Mouse (Mus musculus): ENCODE measurements around the gene Gm11168. TPM values are rescaled to one million over a fixed set of nuclear protein-coding genes. Genes with fewer than 3 reads are reported as not detected.
"Not testable (repeated sequence)": the region's sequence is repeated elsewhere in the genome, so short reads cannot be mapped to it uniquely, and the experiment has no call there.

Gm11168 gene
- polyA plus RNA-seq, 1 experiment from 2014 or later = not detected

GRCm38 (mm10) chr9:3012054-3012621 is 9.0 kb downstream of the Gm11168 start:
- WGBS = 85% methylated on average over 2 of the region's 7 CpGs
- not testable (repeated sequence) for H3K27ac ChIP-seq (replicated peaks; ENCODE audit: low read depth, low read length); H3K9me3 ChIP-seq (replicated peaks; ENCODE audit: control insufficient read depth, low read length); H3K9ac ChIP-seq (replicated peaks; ENCODE audit: low read length); H3K4me1 ChIP-seq (ENCODE audit: control insufficient read depth, insufficient read depth, low read length); DNase-seq (ENCODE audit: low spot score); H3K4me3 ChIP-seq (ENCODE audit: low read depth, low read length); H3K4me2 ChIP-seq (ENCODE audit: low read depth, low read length); H3K27me3 ChIP-seq (ENCODE audit: control insufficient read depth, insufficient read depth, low read length); H3K36me3 ChIP-seq (replicated peaks; ENCODE audit: control insufficient read depth, insufficient read depth, low read depth, low read length); ATAC-seq (replicated peaks; ENCODE audit: insufficient number of reproducible peaks, low FRiP score, low TSS enrichment, low read depth)

GRCm38 (mm10) chr9:3012733-3013279 is 9.7 kb downstream of the Gm11168 start, which contains the start of gene Gm10721:
TSS of gene Gm10721 (plus strand) at chr9:3013140.
- not testable (repeated sequence) for H3K36me3 ChIP-seq (replicated peaks; ENCODE audit: control insufficient read depth, insufficient read depth, low read depth, low read length); H3K27me3 ChIP-seq (ENCODE audit: control insufficient read depth, insufficient read depth, low read length); H3K4me1 ChIP-seq (ENCODE audit: control insufficient read depth, insufficient read depth, low read length); H3K9me3 ChIP-seq (replicated peaks; ENCODE audit: control insufficient read depth, low read length); DNase-seq (ENCODE audit: low spot score); H3K27ac ChIP-seq (replicated peaks; ENCODE audit: low read depth, low read length); H3K9ac ChIP-seq (replicated peaks; ENCODE audit: low read length); H3K4me3 ChIP-seq (ENCODE audit: low read depth, low read length); H3K4me2 ChIP-seq (ENCODE audit: low read depth, low read length)
- WGBS = no CpG with 5 or more reads among the region's 11 CpGs
- ATAC-seq (replicated peaks; ENCODE audit: insufficient number of reproducible peaks, low FRiP score, low TSS enrichment, low read depth) = 0 out of 2 replicates have a peak, but pooled peaks have one; percentile 40

- H3K9ac ChIP-seq (replicated peaks; ENCODE audit: low read length); H3K36me3 ChIP-seq (replicated peaks; ENCODE audit: control insufficient read depth, insufficient read depth, low read depth, low read length); H3K9me3 ChIP-seq (replicated peaks; ENCODE audit: control insufficient read depth, low read length); H3K4me3 ChIP-seq (ENCODE audit: low read depth, low read length); ATAC-seq (replicated peaks; ENCODE audit: insufficient number of reproducible peaks, low FRiP score, low TSS enrichment, low read depth); H3K4me2 ChIP-seq (ENCODE audit: low read depth, low read length); H3K27me3 ChIP-seq (ENCODE audit: control insufficient read depth, insufficient read depth, low read length); H3K27ac ChIP-seq (replicated peaks; ENCODE audit: low read depth, low read length); H3K4me1 ChIP-seq (ENCODE audit: control insufficient read depth, insufficient read depth, low read length); DNase-seq (ENCODE audit: low spot score): not testable (repeated sequence)
- WGBS = 66% methylated on average over 4 of the region's 9 CpGs
Observed at GRCm38 (mm10) chr9:3015354-3015753, 12.2 kb downstream of the Gm11168 start, which contains the start of gene Gm10720. TSS of gene Gm10720 (plus strand) at chr9:3015654.

GRCm38 (mm10) chr9:3015896-3016295 is 12.8 kb downstream of the Gm11168 start:
- not testable (repeated sequence) for H3K36me3 ChIP-seq (replicated peaks; ENCODE audit: control insufficient read depth, insufficient read depth, low read depth, low read length); H3K9me3 ChIP-seq (replicated peaks; ENCODE audit: control insufficient read depth, low read length); H3K4me1 ChIP-seq (ENCODE audit: control insufficient read depth, insufficient read depth, low read length); H3K4me3 ChIP-seq (ENCODE audit: low read depth, low read length); H3K9ac ChIP-seq (replicated peaks; ENCODE audit: low read length); H3K4me2 ChIP-seq (ENCODE audit: low read depth, low read length); ATAC-seq (replicated peaks; ENCODE audit: insufficient number of reproducible peaks, low FRiP score, low TSS enrichment, low read depth); H3K27ac ChIP-seq (replicated peaks; ENCODE audit: low read depth, low read length); DNase-seq (ENCODE audit: low spot score); H3K27me3 ChIP-seq (ENCODE audit: control insufficient read depth, insufficient read depth, low read length)
- 68% methylated on average over 4 of the region's 6 CpGs for WGBS

GRCm38 (mm10) chr9:3017108-3017507 is 14.0 kb downstream of the Gm11168 start, which contains the start of gene Gm10719:
TSS of gene Gm10719 (plus strand) at chr9:3017408.
- H3K27ac ChIP-seq (replicated peaks; ENCODE audit: low read depth, low read length); H3K36me3 ChIP-seq (replicated peaks; ENCODE audit: control insufficient read depth, insufficient read depth, low read depth, low read length); ATAC-seq (replicated peaks; ENCODE audit: insufficient number of reproducible peaks, low FRiP score, low TSS enrichment, low read depth); H3K4me1 ChIP-seq (ENCODE audit: control insufficient read depth, insufficient read depth, low read length); H3K27me3 ChIP-seq (ENCODE audit: control insufficient read depth, insufficient read depth, low read length); H3K9me3 ChIP-seq (replicated peaks; ENCODE audit: control insufficient read depth, low read length); H3K4me3 ChIP-seq (ENCODE audit: low read depth, low read length); H3K9ac ChIP-seq (replicated peaks; ENCODE audit: low read length); DNase-seq (ENCODE audit: low spot score); H3K4me2 ChIP-seq (ENCODE audit: low read depth, low read length): not testable (repeated sequence)
- no CpG with 5 or more reads among the region's 9 CpGs for WGBS

- not testable (repeated sequence) for H3K9ac ChIP-seq (replicated peaks; ENCODE audit: low read length); H3K27ac ChIP-seq (replicated peaks; ENCODE audit: low read depth, low read length); H3K4me2 ChIP-seq (ENCODE audit: low read depth, low read length); ATAC-seq (replicated peaks; ENCODE audit: insufficient number of reproducible peaks, low FRiP score, low TSS enrichment, low read depth); H3K4me1 ChIP-seq (ENCODE audit: control insufficient read depth, insufficient read depth, low read length); DNase-seq (ENCODE audit: low spot score); H3K9me3 ChIP-seq (replicated peaks; ENCODE audit: control insufficient read depth, low read length); H3K27me3 ChIP-seq (ENCODE audit: control insufficient read depth, insufficient read depth, low read length); H3K4me3 ChIP-seq (ENCODE audit: low read depth, low read length); H3K36me3 ChIP-seq (replicated peaks; ENCODE audit: control insufficient read depth, insufficient read depth, low read depth, low read length)
- 71% methylated on average over 9 of the region's 9 CpGs for WGBS
Observed at GRCm38 (mm10) chr9:3018944-3019343, 15.8 kb downstream of the Gm11168 start.

GRCm38 (mm10) chr9:3019835-3020727 is 16.9 kb downstream of the Gm11168 start:
- 81% methylated on average over 11 of the region's 19 CpGs for WGBS
- not testable (repeated sequence) for DNase-seq (ENCODE audit: low spot score); H3K9me3 ChIP-seq (replicated peaks; ENCODE audit: control insufficient read depth, low read length)

More at GRCm38 (mm10) chr9:3019835-3020727, 16.9 kb downstream of the Gm11168 start:
- not testable (repeated sequence) for H3K27me3 ChIP-seq (ENCODE audit: control insufficient read depth, insufficient read depth, low read length); H3K4me3 ChIP-seq (ENCODE audit: low read depth, low read length); H3K4me2 ChIP-seq (ENCODE audit: low read depth, low read length); H3K36me3 ChIP-seq (replicated peaks; ENCODE audit: control insufficient read depth, insufficient read depth, low read depth, low read length); H3K9ac ChIP-seq (replicated peaks; ENCODE audit: low read length); H3K27ac ChIP-seq (replicated peaks; ENCODE audit: low read depth, low read length); H3K4me1 ChIP-seq (ENCODE audit: control insufficient read depth, insufficient read depth, low read length)
- ATAC-seq (replicated peaks; ENCODE audit: insufficient number of reproducible peaks, low FRiP score, low TSS enrichment, low read depth) = 0 out of 2 replicates have a peak, but pooled peaks have one; percentile 62
